Mouse (Mus musculus): ENCODE measurements around the gene Arpc1a. TPM values are rescaled to one million over a fixed set of nuclear protein-coding genes. Genes with fewer than 3 reads are reported as not detected.
A peak's percentile ranks its signal among the peaks of the same experiment; 100 is the strongest.

Arpc1a gene
- total and polyA plus RNA-seq, 3 experiments = 85.8 to 306 (median 187) TPM

- H3K9me3 ChIP-seq (replicated peaks; ENCODE audit: insufficient read depth, low read length) = no peaks in the 10 kb centered on the region
- no peaks in the 10 kb centered on the region for H3K27me3 ChIP-seq (ENCODE audit: control insufficient read depth in 1 of 2, insufficient read depth in 2 of 2, low read length in 2 of 2)
- H3K4me3 ChIP-seq (ENCODE audit: control insufficient read depth in 1 of 2, insufficient read depth in 1 of 2, low read depth in 2 of 2, low read length in 2 of 2) = peak overlapping the region; percentile 89 to 98
- H3K36me3 ChIP-seq (ENCODE audit: control insufficient read depth in 1 of 2, insufficient read depth in 2 of 2, low read length in 2 of 2) = peaks cover 3 to 13% of the 10 kb centered on the region in 2 experiments; a peak in 3 of 4 replicates
- H3K9ac ChIP-seq (ENCODE audit: control insufficient read depth, low read depth, low read length, poor library complexity, severe bottlenecking) = peak overlapping the region; percentile 82
- H3K27ac ChIP-seq (ENCODE audit: control insufficient read depth, low read depth, low read length) = peak overlapping the region; percentile 97
- H3K4me1 ChIP-seq (ENCODE audit: control insufficient read depth in 1 of 2, insufficient read depth in 2 of 2, low read length in 2 of 2) = peaks cover 4 to 18% of the 10 kb centered on the region in 2 experiments; a peak in 3 of 4 replicates
- peaks cover 47% of the 10 kb centered on the region for H3K79me2 ChIP-seq (ENCODE audit: control insufficient read depth, insufficient read depth, low read length, poor library complexity)
- DNase-seq (ENCODE audit: low read depth, low spot score) = peak; percentile 87
- peak; percentile 59 for TF ChIP-seq USF1 (IDR thresholded peaks at IDR 0.05; ENCODE audit: low read depth, low read length)
- TF ChIP-seq ZMIZ1 (IDR thresholded peaks at IDR 0.05; ENCODE audit: low read depth, low read length) = no peak; the same call in 1 of the 2 replicates
- peak; percentile 23 to 45; a peak in 2 of 4 replicates for TF ChIP-seq POLR2A (IDR thresholded peaks at IDR 0.05; ENCODE audit: control insufficient read depth in 1 of 2, insufficient read depth in 1 of 2, low read depth in 1 of 2, low read length in 2 of 2, poor library complexity in 1 of 2)
- 0 out of 2 replicates have a peak, but pooled peaks have one; percentile 14 for TF ChIP-seq MYB (IDR thresholded peaks at IDR 0.05; ENCODE audit: low read depth, low read length)
- TF ChIP-seq SIN3A (IDR thresholded peaks at IDR 0.05; ENCODE audit: low read length) = no peak; the same call in none of the 2 replicates
- peak; percentile 71; the same call in 1 of the 2 replicates for TF ChIP-seq MAX (IDR thresholded peaks at IDR 0.05; ENCODE audit: low read length)
- TF ChIP-seq KAT2A (conservative IDR thresholded peaks at IDR 0.05; ENCODE audit: low read depth, low read length) = no peak
- no peak; the same call in 1 of the 2 replicates for TF ChIP-seq MAFK (IDR thresholded peaks at IDR 0.05; ENCODE audit: borderline replicate concordance, low read depth, low read length)
- peak; percentile 74 for TF ChIP-seq MAZ (IDR thresholded peaks at IDR 0.05; ENCODE audit: low read depth, low read length)
- no peak for TF ChIP-seq ZC3H11A (IDR thresholded peaks at IDR 0.05; ENCODE audit: low read depth, low read length)
- TF ChIP-seq JUND (IDR thresholded peaks at IDR 0.05; ENCODE audit: low read depth, low read length) = no peak
- TF ChIP-seq POLR2AphosphoS2 (IDR thresholded peaks at IDR 0.05; ENCODE audit: low read length) = 0 out of 2 replicates have a peak, but pooled peaks have one; percentile 13
- 0 out of 2 replicates have a peak, but pooled peaks have one; percentile 14 for TF ChIP-seq MEF2A (IDR thresholded peaks at IDR 0.05; ENCODE audit: extremely low read depth, insufficient replicate concordance, low read depth, low read length, poor library complexity, severe bottlenecking)
- no peak for TF ChIP-seq GABPA (IDR thresholded peaks at IDR 0.05; ENCODE audit: low read depth, low read length)
- peak; percentile 78; the same call in 1 of the 2 replicates for TF ChIP-seq UBTF (IDR thresholded peaks at IDR 0.05; ENCODE audit: borderline replicate concordance, insufficient read depth, low read depth, low read length)
- no peak for TF ChIP-seq NRF1 (IDR thresholded peaks at IDR 0.05; ENCODE audit: insufficient read depth, low read depth, low read length, poor library complexity, severe bottlenecking)
- TF ChIP-seq RAD21 (IDR thresholded peaks at IDR 0.05; ENCODE audit: low read depth, low read length) = no peak
- TF ChIP-seq MXI1 (IDR thresholded peaks at IDR 0.05; ENCODE audit: low read depth, low read length) = peak; percentile 83
- no peak for TF ChIP-seq CHD2 (IDR thresholded peaks at IDR 0.05; ENCODE audit: low read length)
- no peak for TF ChIP-seq CTCF (IDR thresholded peaks at IDR 0.05 in 2 of 3, conservative IDR thresholded peaks at IDR 0.05 in 1 of 3; ENCODE audit: control insufficient read depth in 1 of 3, insufficient read depth in 1 of 3, low read depth in 2 of 3, low read length in 3 of 3, poor library complexity in 1 of 3, severe bottlenecking in 1 of 3)
- peak; percentile 61 for TF ChIP-seq RCOR1 (IDR thresholded peaks at IDR 0.05; ENCODE audit: low read depth, low read length)
- TF ChIP-seq ZNF384 (IDR thresholded peaks at IDR 0.05; ENCODE audit: low read depth, low read length) = no peak
- TF ChIP-seq ELF1 (IDR thresholded peaks at IDR 0.05; ENCODE audit: low read depth, low read length) = peak; percentile 82
- no peak for TF ChIP-seq CHD1 (IDR thresholded peaks at IDR 0.05; ENCODE audit: low read depth, low read length)
- TF ChIP-seq MYC (IDR thresholded peaks at IDR 0.05; ENCODE audit: low read depth, low read length) = peak; percentile 58; the same call in 1 of the 2 replicates
- TF ChIP-seq GATA1 (IDR thresholded peaks at IDR 0.05; ENCODE audit: low read depth, low read length) = no peak
- no peak for TF ChIP-seq NELFE (IDR thresholded peaks at IDR 0.05; ENCODE audit: low read depth, low read length)
- no peak; the same call in 1 of the 2 replicates for TF ChIP-seq TAL1 (IDR thresholded peaks at IDR 0.05; ENCODE audit: low read length)
- TF ChIP-seq HCFC1 (IDR thresholded peaks at IDR 0.05; ENCODE audit: low read depth, low read length) = 0 out of 2 replicates have a peak, but pooled peaks have one; percentile 36
- TF ChIP-seq ETS1 (IDR thresholded peaks at IDR 0.05; ENCODE audit: low read depth, low read length) = peak; percentile 54
- TF ChIP-seq BHLHE40 (IDR thresholded peaks at IDR 0.05; ENCODE audit: borderline replicate concordance, low read depth, low read length) = no peak
- TF ChIP-seq USF2 (IDR thresholded peaks at IDR 0.05; ENCODE audit: borderline replicate concordance in 1 of 2, insufficient read depth in 1 of 2, low read depth in 1 of 2, low read length in 2 of 2) = no peak
- no peak for TF ChIP-seq POLR2AphosphoS5 (IDR thresholded peaks at IDR 0.05; ENCODE audit: borderline replicate concordance, low read depth, low read length)
- peak; percentile 33 to 51; a peak in 2 of 4 replicates for TF ChIP-seq EP300 (IDR thresholded peaks at IDR 0.05; ENCODE audit: low read depth in 1 of 2, low read length in 2 of 2)
Measured at GRCm38 (mm10) chr5:145114606-145115473, 31.2 kb downstream of the Arpc1a start.
